Mouse (Mus musculus) forebrain, embryonic 11.5 days (tissue): ENCODE data around the gene Tubal3. TPM values are rescaled to one million over a fixed set of nuclear protein-coding genes. Genes with fewer than 3 reads are reported as not detected.
"Not testable (repeated sequence)": the region's sequence is repeated elsewhere in the genome, so short reads cannot be mapped to it uniquely, and the experiment has no call there.

ENCODE experiments used
- ATAC-seq: fragments of 200-750 bp; cut with Nextera tagmentation; replicated peaks from 2 replicates; pipeline ENCODE4 v1.8.0; 2017; ENCODE audit warnings: moderate TSS enrichment; ENCODE audit not compliant: low FRiP score
- DNase-seq: peaks from one replicate; pipeline ENCODE4 v3.0.0-alpha.2; 2017; ENCODE audit warnings: low spot score
- H3K27ac ChIP-seq: fragments of 300-500 bp; sonication (generic); 2 replicates; pipeline ENCODE4 v1.5.1; 2014; ENCODE audit warnings: low read depth, low read length
- H3K27me3 ChIP-seq: fragments of 300-500 bp; sonication (generic); 2 replicates; pipeline ENCODE4 v1.6.1; 2014; ENCODE audit warnings: mild to moderate bottlenecking, low read length, mixed read lengths; ENCODE audit not compliant: control insufficient read depth, insufficient read depth
- H3K36me3 ChIP-seq: fragments of 300-500 bp; sonication (generic); 2 replicates; pipeline ENCODE4 v1.6.1; 2014; ENCODE audit warnings: mild to moderate bottlenecking, low read length, moderate library complexity, mixed read lengths; ENCODE audit not compliant: control insufficient read depth, insufficient read depth
- H3K4me1 ChIP-seq: fragments of 300-500 bp; sonication (generic); replicated peaks from 2 replicates; pipeline ENCODE4 v1.6.1; 2014; ENCODE audit warnings: low read length, mixed read lengths; ENCODE audit not compliant: control insufficient read depth, insufficient read depth
- H3K4me2 ChIP-seq: fragments of 300-500 bp; sonication (generic); 2 replicates; pipeline ENCODE4 v1.6.1; 2014; ENCODE audit warnings: low read depth, mild to moderate bottlenecking, low read length, moderate library complexity, mixed read lengths; ENCODE audit not compliant: severe bottlenecking
- H3K4me3 ChIP-seq: fragments of 300-500 bp; sonication (generic); 2 replicates; pipeline ENCODE4 v1.5.1; 2014; ENCODE audit warnings: low read depth, low read length
- H3K9ac ChIP-seq: fragments of 300-500 bp; sonication (generic); 2 replicates; pipeline ENCODE4 v1.6.1; 2014; ENCODE audit warnings: low read length
- H3K9me3 ChIP-seq: fragments of 300-500 bp; sonication (generic); 2 replicates; pipeline ENCODE4 v1.6.1; 2016; ENCODE audit warnings: low read length, mixed read lengths; ENCODE audit not compliant: control insufficient read depth
- WGBS: fragments of 180-500 bp; shearing (Covaris S2); extraction: QIAGEN DNeasy Blood & Tissue Kit; methylation state at CpG from one replicate; pipeline ENCODE4 v1.1.7; 2014; 5-methylcytosine and 5-hydroxymethylcytosine counted together
- polyA plus RNA-seq: library from polyadenylated mRNA; unstranded; fragments of >200 nt; fragmentation: Nextera tagmentation; extraction: Ambion mirVana; gene quantifications from 2 replicates; pipeline ENCODE4 v1.2.1, GENCODE M21; 2014

Gene Tubal3
- polyA plus RNA-seq, 1 experiment from 2014 or later = not detected

DNA sequence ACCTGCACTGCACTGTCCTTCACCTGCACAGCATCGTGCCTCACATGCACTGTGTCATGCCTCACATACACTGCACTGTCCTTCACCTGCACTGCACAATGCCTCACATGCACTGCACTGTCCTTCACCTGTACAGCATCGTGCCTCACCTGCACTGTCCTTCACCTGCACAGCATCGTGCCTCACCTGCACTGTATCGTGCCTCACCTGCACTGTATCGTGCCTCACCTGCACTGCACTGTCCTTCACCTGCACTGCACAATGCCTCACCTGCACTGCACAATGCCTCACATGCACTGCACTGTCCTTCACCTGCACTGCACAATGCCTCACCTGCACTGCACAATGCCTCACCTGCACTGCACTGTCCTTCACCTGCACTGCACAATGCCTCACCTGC, 19.9 kb upstream of the Tubal3 start:
- 95% methylated on average over 5 of the region's 5 CpGs for WGBS
- not testable (repeated sequence) for ATAC-seq, H3K36me3 ChIP-seq

DNA sequence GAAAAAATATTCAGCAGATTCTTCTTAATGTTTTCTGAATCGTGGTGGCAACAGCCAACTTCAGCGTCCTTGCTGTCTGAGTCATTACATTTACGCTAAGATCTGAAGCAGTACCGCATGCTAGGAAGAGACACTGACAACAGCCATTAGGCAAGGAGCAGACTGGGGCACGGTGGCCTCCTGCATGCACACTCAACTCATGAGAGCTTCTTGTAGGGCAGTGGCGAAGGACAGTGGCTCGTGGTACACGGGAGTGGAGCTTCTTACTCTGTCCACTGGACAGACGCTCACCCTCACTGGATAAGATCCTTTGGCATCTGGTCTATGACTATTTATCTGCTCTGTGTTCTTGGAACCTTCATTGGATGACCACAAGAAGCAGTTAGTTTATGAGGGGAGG, 18.8 kb upstream of the Tubal3 start:
- no peak overlapping the region for H3K9ac ChIP-seq
- no peaks in the 10 kb centered on the region for H3K9me3 ChIP-seq
- H3K36me3 ChIP-seq = no peaks in the 10 kb centered on the region
- no peak overlapping the region for H3K4me2 ChIP-seq
- 94% methylated on average over 9 of the region's 9 CpGs for WGBS
- H3K4me3 ChIP-seq = no peak overlapping the region
- no peak for DNase-seq
- H3K4me1 ChIP-seq = no peaks in the 10 kb centered on the region
- no peak for ATAC-seq
- no peak overlapping the region for H3K27ac ChIP-seq
- H3K27me3 ChIP-seq = no peaks in the 10 kb centered on the region

More for the DNA sequence above, 19.9 kb upstream of the Tubal3 start:
- H3K4me2 ChIP-seq, H3K9ac ChIP-seq, H3K4me1 ChIP-seq, H3K27me3 ChIP-seq, H3K4me3 ChIP-seq, H3K9me3 ChIP-seq, H3K27ac ChIP-seq, DNase-seq: not testable (repeated sequence)

DNA sequence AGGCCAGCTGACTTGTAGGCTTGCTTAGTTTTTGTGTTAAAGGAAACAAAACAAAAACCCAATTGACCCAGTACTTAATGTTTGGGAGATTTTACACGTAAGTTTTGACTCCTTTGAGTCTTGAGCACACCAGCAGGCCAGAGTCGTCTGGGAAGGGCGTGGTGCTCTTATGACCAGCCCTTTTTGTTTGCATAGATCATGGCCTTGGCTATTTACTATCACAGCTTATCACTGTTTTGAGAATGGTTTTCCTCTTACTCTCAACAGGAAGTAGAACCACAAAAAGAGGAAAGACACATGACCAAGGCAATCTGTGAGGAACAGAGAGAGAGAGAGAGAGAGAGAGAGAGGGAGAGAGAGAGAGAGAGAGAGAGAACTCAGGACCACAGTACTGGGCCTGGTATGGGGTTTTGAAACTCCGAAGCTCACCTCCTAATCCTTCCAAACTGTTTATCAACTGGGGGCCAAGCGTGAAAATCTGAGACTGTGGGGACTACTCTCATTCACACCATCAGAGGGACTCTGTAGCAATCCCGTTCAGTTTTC, 10.8 kb upstream of the Tubal3 start:
- WGBS = 87% methylated on average over 6 of the region's 6 CpGs
- no peaks in the 10 kb centered on the region for H3K4me1 ChIP-seq
- no peaks in the 10 kb centered on the region for H3K9me3 ChIP-seq
- ATAC-seq = no peak
- no peak overlapping the region for H3K9ac ChIP-seq
- H3K36me3 ChIP-seq = no peaks in the 10 kb centered on the region; the same call in 1 of the 2 replicates
- H3K27me3 ChIP-seq = no peaks in the 10 kb centered on the region
- no peak overlapping the region for H3K27ac ChIP-seq
- no peak overlapping the region for H3K4me2 ChIP-seq
- H3K4me3 ChIP-seq = no peak overlapping the region
- DNase-seq = no peak

DNA sequence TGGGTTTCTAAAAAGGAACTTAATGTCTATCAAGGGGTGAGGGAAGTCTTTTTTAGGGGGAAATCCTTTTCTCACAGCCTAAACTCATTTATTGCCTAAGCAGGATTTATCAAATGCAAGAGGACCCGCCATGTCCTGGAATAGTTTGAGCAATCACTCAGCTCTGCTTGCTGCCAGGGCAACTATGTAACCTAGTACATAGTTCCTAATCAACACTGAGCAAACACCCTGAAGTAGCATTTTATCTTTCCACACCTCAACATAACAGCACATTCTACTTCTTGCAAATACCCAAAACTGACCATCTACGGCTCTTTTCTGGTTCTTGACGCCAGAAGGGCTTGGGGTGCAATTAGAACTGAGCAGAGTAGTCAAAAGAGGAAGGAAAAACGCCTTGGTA, 9.8 kb upstream of the Tubal3 start:
- ATAC-seq = no peak
- no peak overlapping the region for H3K4me2 ChIP-seq
- H3K36me3 ChIP-seq = no peaks in the 10 kb centered on the region; the same call in 1 of the 2 replicates

DNA sequence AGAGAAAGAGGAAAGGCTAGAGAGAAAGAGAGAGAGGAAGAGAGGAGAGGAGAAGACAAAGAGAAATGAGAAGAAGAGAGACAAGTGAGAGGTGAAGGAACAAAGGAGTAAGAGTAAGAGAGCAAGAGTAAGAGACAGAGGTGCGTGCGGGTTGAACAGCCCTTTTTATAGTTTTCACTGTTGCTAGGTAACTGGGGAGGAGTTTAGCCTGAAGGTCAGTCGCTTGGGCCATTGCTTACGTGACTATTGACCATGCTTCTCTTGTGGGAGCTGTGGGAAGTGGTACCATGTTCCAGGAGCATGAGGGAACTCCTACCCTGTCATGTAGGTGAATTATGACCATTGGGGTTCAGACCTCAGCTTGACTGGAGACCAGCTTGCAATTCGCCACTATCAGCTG, 7.7 kb upstream of the Tubal3 start:
- Histone ChIP-seq H3K4me1 (no peaks in the 10 kb centered on the region), H3K9me3 (no peaks in the 10 kb centered on the region; the same call in 1 of the 2 replicates), H3K27me3 (no peaks in the 10 kb centered on the region), H3K27ac (no peak overlapping the region), H3K9ac (no peak overlapping the region), H3K4me3 (no peak overlapping the region), H3K36me3 (no peaks in the 10 kb centered on the region; the same call in 1 of the 2 replicates), H3K4me2 (no peak overlapping the region)
- ATAC-seq = no peak
- WGBS = 89% methylated on average over 5 of the region's 5 CpGs
- no peak for DNase-seq

More for the DNA sequence above, 9.8 kb upstream of the Tubal3 start:
- Histone ChIP-seq H3K27me3 (no peaks in the 10 kb centered on the region), H3K27ac (no peak overlapping the region), H3K4me3 (no peak overlapping the region), H3K9ac (no peak overlapping the region), H3K9me3 (no peaks in the 10 kb centered on the region), H3K4me1 (no peaks in the 10 kb centered on the region)
- 92% methylated on average over 4 of the region's 4 CpGs for WGBS
- no peak for DNase-seq

DNA sequence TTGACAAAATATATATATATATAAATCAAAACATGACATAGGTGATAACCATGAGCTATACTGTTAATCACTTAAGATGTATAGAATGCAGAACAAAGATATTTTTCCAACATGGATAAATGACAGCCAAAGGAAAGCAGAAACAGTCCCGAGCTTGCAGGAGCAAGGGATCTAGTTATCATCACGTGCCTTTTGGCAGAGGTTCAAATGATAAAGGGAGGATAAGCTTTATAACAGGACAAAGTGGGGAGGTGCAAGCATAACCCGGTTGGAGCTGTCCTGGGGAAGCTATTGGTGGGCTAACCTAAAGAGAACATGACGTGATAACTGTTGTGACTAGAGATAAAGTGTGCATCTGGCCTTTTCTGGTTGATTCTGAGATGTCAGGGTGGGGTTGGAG, 4.6 kb upstream of the Tubal3 start:
- H3K4me3 ChIP-seq = no peak overlapping the region
- ATAC-seq (no peak), DNase-seq (no peak)
- no peak overlapping the region for H3K9ac ChIP-seq
- H3K9me3 ChIP-seq = peaks cover 6% of the 10 kb centered on the region; the same call in 1 of the 2 replicates
- no peaks in the 10 kb centered on the region; the same call in 1 of the 2 replicates for H3K36me3 ChIP-seq
- no peaks in the 10 kb centered on the region for H3K4me1 ChIP-seq
- H3K4me2 ChIP-seq = no peak overlapping the region
- no peaks in the 10 kb centered on the region for H3K27me3 ChIP-seq
- no peak overlapping the region for H3K27ac ChIP-seq
- WGBS = 87% methylated on average over 4 of the region's 4 CpGs

DNA sequence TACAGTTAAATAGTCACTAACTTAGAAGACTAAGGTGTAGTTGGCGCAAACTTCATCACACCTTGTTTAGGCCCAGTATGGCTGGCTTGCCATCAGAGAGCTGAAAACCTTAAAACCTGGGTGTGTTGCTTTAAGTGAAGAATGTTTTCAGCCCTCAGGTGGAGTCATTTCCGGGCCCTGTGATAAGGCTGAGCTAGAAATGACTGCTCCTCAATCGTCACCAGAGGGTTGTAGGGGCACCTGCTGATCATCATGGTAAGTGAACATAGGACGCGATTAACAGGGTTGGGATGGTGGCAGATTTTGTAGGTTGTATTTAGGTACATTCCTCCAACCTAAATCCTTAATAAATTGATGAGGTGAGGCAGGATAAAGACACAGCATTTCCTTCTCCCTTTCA, 6.4 kb downstream of the Tubal3 start:
- 92% methylated on average over 5 of the region's 5 CpGs for WGBS
- Histone ChIP-seq H3K9ac (no peak overlapping the region), H3K4me2 (no peak overlapping the region), H3K9me3 (no peaks in the 10 kb centered on the region), H3K36me3 (no peaks in the 10 kb centered on the region), H3K4me3 (no peak overlapping the region), H3K4me1 (no peaks in the 10 kb centered on the region), H3K27ac (no peak overlapping the region), H3K27me3 (no peaks in the 10 kb centered on the region)
- ATAC-seq = no peak
- DNase-seq = no peak

DNA sequence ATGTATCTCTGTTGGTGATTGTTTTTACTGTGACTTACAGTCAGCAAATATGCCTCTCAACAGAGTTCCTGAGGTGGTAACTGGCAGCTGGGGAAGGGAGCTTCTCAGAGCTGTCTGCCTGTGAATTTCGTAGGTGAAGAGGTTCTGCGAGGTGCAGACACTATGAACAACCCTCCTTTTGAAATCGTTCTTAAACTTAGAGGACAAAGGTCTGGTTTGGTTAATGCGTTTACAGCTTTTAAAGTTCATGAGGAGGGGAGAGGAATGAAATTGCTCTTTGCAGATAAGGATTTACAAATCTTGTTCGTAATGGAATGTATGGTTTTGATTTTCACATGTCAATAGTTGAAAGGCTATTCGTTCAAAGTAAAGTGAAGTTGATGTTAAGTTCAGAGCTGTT, 7.6 kb downstream of the Tubal3 start:
- ATAC-seq = no peak
- no peak overlapping the region for H3K4me2 ChIP-seq
- H3K27ac ChIP-seq = no peak overlapping the region
- WGBS = 85% methylated on average over 6 of the region's 6 CpGs
- no peaks in the 10 kb centered on the region for H3K36me3 ChIP-seq
- DNase-seq = no peak
- H3K27me3 ChIP-seq = no peaks in the 10 kb centered on the region
- no peak overlapping the region for H3K9ac ChIP-seq
- no peaks in the 10 kb centered on the region for H3K9me3 ChIP-seq
- H3K4me3 ChIP-seq = no peak overlapping the region
- no peaks in the 10 kb centered on the region for H3K4me1 ChIP-seq

DNA sequence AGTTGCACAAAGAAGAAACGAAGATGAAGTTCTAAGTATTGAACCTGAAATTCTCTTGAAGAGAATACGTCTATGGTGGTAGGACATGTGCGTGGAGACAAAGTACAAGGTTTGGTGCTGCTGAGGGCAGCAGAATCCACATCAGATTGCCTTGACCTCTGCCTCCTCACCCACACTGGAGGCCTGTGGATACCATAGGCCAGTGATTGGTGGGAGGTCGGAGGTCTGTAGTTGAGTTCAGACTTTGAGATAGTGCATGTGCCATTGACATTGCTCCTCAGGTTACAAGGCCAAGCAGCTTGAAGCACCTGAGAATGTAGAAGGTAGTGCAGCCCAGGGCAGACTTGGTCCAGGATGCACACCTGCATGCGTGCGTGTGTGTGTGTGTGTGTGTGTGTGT, 8.0 kb downstream of the Tubal3 start:
- no peak for DNase-seq
- Histone ChIP-seq H3K36me3 (no peaks in the 10 kb centered on the region), H3K4me1 (no peaks in the 10 kb centered on the region), H3K27ac (no peak overlapping the region), H3K9me3 (no peaks in the 10 kb centered on the region), H3K4me3 (no peak overlapping the region), H3K27me3 (no peaks in the 10 kb centered on the region), H3K4me2 (no peak overlapping the region), H3K9ac (no peak overlapping the region)
- 93% methylated on average over 4 of the region's 6 CpGs for WGBS
- ATAC-seq = no peak
